Mouse (Mus musculus): ENCODE data around the gene Thsd4. TPM values are rescaled to one million over a fixed set of nuclear protein-coding genes. Genes with fewer than 3 reads are reported as not detected.

The Thsd4 gene
- polyA plus RNA-seq (2014; fragmentation: Nextera tagmentation; extraction: Ambion mirVana), result 32.6 and 34.9 TPM in 2 replicates

DNA sequence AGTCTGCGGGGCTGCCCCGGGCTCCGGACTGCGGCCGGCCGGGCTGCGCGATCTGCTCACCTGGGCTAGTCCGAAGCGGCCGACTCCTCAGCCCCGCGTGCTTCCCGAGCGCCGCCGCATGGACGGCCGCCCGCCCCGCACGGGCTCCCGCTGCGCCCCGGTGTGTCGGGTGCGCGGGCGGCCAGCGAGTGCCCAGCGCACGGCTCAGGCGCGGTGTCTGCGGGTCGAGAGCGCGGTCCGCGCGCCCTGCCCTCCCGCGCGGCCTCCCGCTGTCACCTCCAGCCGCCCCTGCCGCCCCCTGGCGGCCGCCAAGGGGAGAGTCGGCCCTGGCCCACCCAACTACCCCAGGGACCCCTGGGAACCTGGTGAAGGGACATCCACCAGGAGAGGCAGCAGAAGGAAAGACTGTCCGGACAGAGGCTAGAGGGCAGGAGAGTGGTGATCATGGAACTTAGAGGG is at the start of gene Thsd4:
Thsd4 (minus strand) TSS at position 241 of the 459 bp plus-strand sequence.
- Histone ChIP-seq H3K9me3 (ENCODE audit: control insufficient read depth, low read length) (no peaks in the 10 kb centered on the region), H3K36me3 (ENCODE audit: control insufficient read depth, insufficient read depth, low read length) (0 out of 2 replicates have a peak, but pooled peaks cover 3% of the 10 kb centered on the region), H3K27ac (ENCODE audit: low read depth) (peak within 1 kb of the TSS; percentile 52), H3K4me1 (replicated peaks; ENCODE audit: control insufficient read depth, insufficient read depth, low read length) (peaks cover 59% of the 10 kb centered on the region), H3K27me3 (replicated peaks; ENCODE audit: control insufficient read depth, insufficient read depth, low read length) (no peaks in the 10 kb centered on the region), H3K4me2 (ENCODE audit: low read length) (peak within 1 kb of the TSS; percentile 81), H3K9ac (ENCODE audit: low read length) (peak within 1 kb of the TSS; percentile 77), H3K4me3 (ENCODE audit: low read depth, low read length) (peak within 1 kb of the TSS; percentile 57)
- DNase-seq (ENCODE audit: low spot score) (peak; percentile 86), ATAC-seq (replicated peaks; ENCODE audit: low FRiP score, low TSS enrichment, low read depth) (peak; percentile 58)
- WGBS, result under 1% methylated on average over 32 of the region's 51 CpGs

DNA sequence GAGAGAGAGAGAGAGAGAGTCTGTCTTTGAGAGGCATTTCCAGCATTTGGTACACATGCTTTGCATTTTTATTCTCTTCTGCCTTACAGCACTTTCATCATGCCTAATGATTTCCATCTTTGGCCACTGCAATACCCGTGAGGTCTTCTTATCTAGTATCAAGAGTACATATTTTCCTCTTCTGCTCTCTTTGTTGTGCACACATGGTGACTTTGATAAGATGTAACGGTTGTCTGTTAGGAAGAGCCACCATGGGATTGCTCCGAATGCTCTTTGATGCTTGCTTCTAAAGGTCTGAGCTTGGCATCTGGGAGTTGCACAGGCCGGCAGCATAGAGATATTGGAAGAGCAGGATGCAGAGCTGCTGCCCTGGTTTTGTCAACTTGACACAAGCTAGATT is 49.2 kb upstream of the Thsd4 start:
- Histone ChIP-seq H3K4me1 (replicated peaks; ENCODE audit: control insufficient read depth, insufficient read depth, low read length) (0 out of 2 replicates have a peak, but pooled peaks cover 4% of the 10 kb centered on the region), H3K27me3 (replicated peaks; ENCODE audit: control insufficient read depth, insufficient read depth, low read length) (no peaks in the 10 kb centered on the region), H3K27ac (ENCODE audit: low read depth) (no peak overlapping the region), H3K9ac (ENCODE audit: low read length) (no peak overlapping the region), H3K4me3 (ENCODE audit: low read depth, low read length) (no peak overlapping the region), H3K9me3 (ENCODE audit: control insufficient read depth, low read length) (0 out of 2 replicates have a peak, but pooled peaks cover 2% of the 10 kb centered on the region), H3K36me3 (ENCODE audit: control insufficient read depth, insufficient read depth, low read length) (no peaks in the 10 kb centered on the region), H3K4me2 (ENCODE audit: low read length) (no peak overlapping the region)
- 79% methylated on average over 4 of the region's 4 CpGs for WGBS
- no peak for ATAC-seq (replicated peaks; ENCODE audit: low FRiP score, low TSS enrichment, low read depth)
- no peak for DNase-seq (ENCODE audit: low spot score)

DNA sequence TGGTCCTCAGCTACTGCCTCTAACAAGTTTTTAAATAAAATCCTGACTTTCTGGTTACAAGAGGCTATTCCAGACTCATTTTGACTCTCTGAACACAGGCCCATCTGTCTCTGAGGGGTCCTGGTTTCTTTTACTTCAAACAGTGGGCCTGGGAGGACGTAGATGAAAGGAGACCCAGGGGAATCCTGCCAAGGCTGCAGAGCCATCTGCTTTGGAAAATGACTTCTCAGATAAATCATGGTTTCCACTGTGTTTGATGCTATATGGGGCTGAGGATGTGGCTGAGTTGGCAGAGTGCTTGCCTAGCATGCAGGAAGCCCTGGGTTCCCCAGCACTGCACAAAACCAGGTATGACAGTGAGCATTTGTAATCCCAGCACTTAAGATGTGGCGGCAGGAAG is 47.5 kb upstream of the Thsd4 start:
- no peak for DNase-seq (ENCODE audit: low spot score)
- Histone ChIP-seq H3K9ac (ENCODE audit: low read length) (no peak overlapping the region), H3K4me2 (ENCODE audit: low read length) (no peak overlapping the region), H3K27me3 (replicated peaks; ENCODE audit: control insufficient read depth, insufficient read depth, low read length) (no peaks in the 10 kb centered on the region), H3K4me1 (replicated peaks; ENCODE audit: control insufficient read depth, insufficient read depth, low read length) (0 out of 2 replicates have a peak, but pooled peaks cover 4% of the 10 kb centered on the region), H3K4me3 (ENCODE audit: low read depth, low read length) (no peak overlapping the region), H3K27ac (ENCODE audit: low read depth) (no peak overlapping the region), H3K36me3 (ENCODE audit: control insufficient read depth, insufficient read depth, low read length) (no peaks in the 10 kb centered on the region), H3K9me3 (ENCODE audit: control insufficient read depth, low read length) (0 out of 2 replicates have a peak, but pooled peaks cover 2% of the 10 kb centered on the region)
- WGBS, result 41% methylated on average over 2 of the region's 2 CpGs
- ATAC-seq (replicated peaks; ENCODE audit: low FRiP score, low TSS enrichment, low read depth), result no peak

DNA sequence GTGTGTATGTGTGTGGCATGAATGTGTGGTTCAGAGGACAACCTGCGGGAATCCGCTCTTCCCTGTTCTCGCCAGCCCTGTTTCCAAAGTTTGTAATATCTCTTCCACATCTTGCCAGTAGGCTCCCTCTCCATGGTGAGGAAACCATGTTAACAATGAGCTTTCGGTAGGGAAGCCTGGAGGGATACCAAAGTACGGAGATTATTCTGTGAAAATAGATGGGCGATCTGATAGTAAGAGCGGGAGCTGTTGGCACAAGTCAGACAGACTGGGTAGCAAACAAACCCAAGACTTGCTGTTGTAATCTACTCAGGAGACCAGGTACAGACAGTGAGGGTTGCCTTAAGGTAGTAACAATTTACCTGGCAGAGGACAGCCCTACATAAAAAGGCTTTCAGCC is 42.0 kb upstream of the Thsd4 start:
- no peak overlapping the region for H3K27ac ChIP-seq (ENCODE audit: low read depth)
- H3K9me3 ChIP-seq (ENCODE audit: control insufficient read depth, low read length), result no peaks in the 10 kb centered on the region
- no peak overlapping the region for H3K4me2 ChIP-seq (ENCODE audit: low read length)

DNA sequence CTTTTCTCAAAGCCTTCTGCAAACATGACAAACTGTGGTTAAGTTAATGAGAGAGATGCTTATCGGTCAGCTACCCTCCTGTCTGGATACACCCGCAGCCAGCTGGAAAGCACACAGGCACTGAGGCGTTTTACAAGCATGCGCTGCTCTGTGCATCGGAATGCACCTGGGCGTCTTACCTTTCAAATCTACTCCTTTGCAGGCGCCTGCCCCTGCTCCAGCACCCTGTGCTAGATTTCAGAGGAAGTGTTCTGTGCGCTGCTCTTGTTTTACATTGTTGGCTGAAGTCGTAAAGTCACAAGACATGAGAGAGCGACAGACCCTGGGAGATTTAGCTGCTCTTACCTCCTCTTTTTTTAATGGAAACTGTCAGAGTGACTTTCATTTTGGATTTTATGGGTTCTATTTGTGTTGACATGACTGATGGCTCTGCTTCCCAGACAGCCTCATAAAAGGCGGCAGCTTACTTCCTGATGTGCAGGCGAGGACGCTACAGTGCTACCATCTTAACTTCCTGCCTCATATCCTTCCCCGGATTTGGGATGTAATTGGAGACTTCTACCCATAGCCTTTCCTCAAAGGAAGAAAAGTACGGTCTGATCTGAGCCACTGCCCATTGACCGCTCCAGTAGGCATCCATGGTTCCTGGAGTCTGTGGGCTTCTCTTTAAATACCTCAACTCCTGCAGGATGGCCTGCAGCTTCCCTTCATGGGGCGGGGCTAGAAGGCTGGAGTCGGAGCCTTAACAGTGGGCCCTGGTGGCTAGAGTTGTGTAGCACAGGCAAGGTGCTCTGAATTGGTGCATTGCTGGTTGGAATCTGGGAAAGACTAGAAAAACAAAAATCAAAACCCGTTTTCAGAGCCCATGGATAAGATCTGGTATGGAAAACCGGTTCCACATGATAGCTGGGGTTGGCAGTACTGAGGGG is 40.9 kb upstream of the Thsd4 start:
- H3K9ac ChIP-seq (ENCODE audit: low read length), result no peak overlapping the region
- no peaks in the 10 kb centered on the region for H3K36me3 ChIP-seq (ENCODE audit: control insufficient read depth, insufficient read depth, low read length)
- H3K27ac ChIP-seq (ENCODE audit: low read depth), result no peak overlapping the region
- DNase-seq (ENCODE audit: low spot score), result peak; percentile 73
- peak overlapping the region; percentile 46 for H3K4me2 ChIP-seq (ENCODE audit: low read length)
- H3K4me1 ChIP-seq (replicated peaks; ENCODE audit: control insufficient read depth, insufficient read depth, low read length), result peaks cover 10% of the 10 kb centered on the region; the same call in 1 of the 2 replicates
- no peaks in the 10 kb centered on the region for H3K27me3 ChIP-seq (replicated peaks; ENCODE audit: control insufficient read depth, insufficient read depth, low read length)
- peak overlapping the region; percentile 8; the same call in 1 of the 2 replicates for H3K4me3 ChIP-seq (ENCODE audit: low read depth, low read length)
- no peaks in the 10 kb centered on the region for H3K9me3 ChIP-seq (ENCODE audit: control insufficient read depth, low read length)
- ATAC-seq (replicated peaks; ENCODE audit: low FRiP score, low TSS enrichment, low read depth), result peak; percentile 75
- WGBS, result 28% methylated on average over 20 of the region's 20 CpGs

More for the DNA sequence above, 42.0 kb upstream of the Thsd4 start:
- Histone ChIP-seq H3K4me3 (ENCODE audit: low read depth, low read length) (no peak overlapping the region), H3K9ac (ENCODE audit: low read length) (no peak overlapping the region), H3K36me3 (ENCODE audit: control insufficient read depth, insufficient read depth, low read length) (no peaks in the 10 kb centered on the region), H3K4me1 (replicated peaks; ENCODE audit: control insufficient read depth, insufficient read depth, low read length) (peaks cover 10% of the 10 kb centered on the region; the same call in 1 of the 2 replicates), H3K27me3 (replicated peaks; ENCODE audit: control insufficient read depth, insufficient read depth, low read length) (no peaks in the 10 kb centered on the region)
- ATAC-seq (replicated peaks; ENCODE audit: low FRiP score, low TSS enrichment, low read depth) (no peak), DNase-seq (ENCODE audit: low spot score) (no peak)
- 93% methylated on average over 7 of the region's 7 CpGs for WGBS

GRCm38 (mm10) chr9:60561641-60562289 is 39.9 kb upstream of the Thsd4 start:
- ATAC-seq (replicated peaks; ENCODE audit: low FRiP score, low TSS enrichment, low read depth), result no peak
- no peak for DNase-seq (ENCODE audit: low spot score)
- no peak overlapping the region for H3K27ac ChIP-seq (ENCODE audit: low read depth)
- peaks cover 10% of the 10 kb centered on the region; the same call in 1 of the 2 replicates for H3K4me1 ChIP-seq (replicated peaks; ENCODE audit: control insufficient read depth, insufficient read depth, low read length)
- H3K4me3 ChIP-seq (ENCODE audit: low read depth, low read length), result no peak overlapping the region
- H3K27me3 ChIP-seq (replicated peaks; ENCODE audit: control insufficient read depth, insufficient read depth, low read length), result no peaks in the 10 kb centered on the region
- no peaks in the 10 kb centered on the region for H3K9me3 ChIP-seq (ENCODE audit: control insufficient read depth, low read length)
- H3K36me3 ChIP-seq (ENCODE audit: control insufficient read depth, insufficient read depth, low read length), result no peaks in the 10 kb centered on the region
- H3K9ac ChIP-seq (ENCODE audit: low read length), result no peak overlapping the region
- no peak overlapping the region for H3K4me2 ChIP-seq (ENCODE audit: low read length)
- 59% methylated on average over 8 of the region's 9 CpGs for WGBS

GRCm38 (mm10) chr9:60558507-60558906 is 36.7 kb upstream of the Thsd4 start:
- H3K4me3 ChIP-seq (ENCODE audit: low read depth, low read length), result no peak overlapping the region
- no peaks in the 10 kb centered on the region for H3K27me3 ChIP-seq (replicated peaks; ENCODE audit: control insufficient read depth, insufficient read depth, low read length)
- DNase-seq (ENCODE audit: low spot score) (no peak), ATAC-seq (replicated peaks; ENCODE audit: low FRiP score, low TSS enrichment, low read depth) (no peak)
- H3K4me1 ChIP-seq (replicated peaks; ENCODE audit: control insufficient read depth, insufficient read depth, low read length), result peaks cover 10% of the 10 kb centered on the region; the same call in 1 of the 2 replicates
- H3K27ac ChIP-seq (ENCODE audit: low read depth), result no peak overlapping the region
- no peaks in the 10 kb centered on the region for H3K36me3 ChIP-seq (ENCODE audit: control insufficient read depth, insufficient read depth, low read length)
- 80% methylated on average over 3 of the region's 3 CpGs for WGBS
- H3K9ac ChIP-seq (ENCODE audit: low read length), result no peak overlapping the region
- no peak overlapping the region for H3K4me2 ChIP-seq (ENCODE audit: low read length)
- no peaks in the 10 kb centered on the region for H3K9me3 ChIP-seq (ENCODE audit: control insufficient read depth, low read length)

DNA sequence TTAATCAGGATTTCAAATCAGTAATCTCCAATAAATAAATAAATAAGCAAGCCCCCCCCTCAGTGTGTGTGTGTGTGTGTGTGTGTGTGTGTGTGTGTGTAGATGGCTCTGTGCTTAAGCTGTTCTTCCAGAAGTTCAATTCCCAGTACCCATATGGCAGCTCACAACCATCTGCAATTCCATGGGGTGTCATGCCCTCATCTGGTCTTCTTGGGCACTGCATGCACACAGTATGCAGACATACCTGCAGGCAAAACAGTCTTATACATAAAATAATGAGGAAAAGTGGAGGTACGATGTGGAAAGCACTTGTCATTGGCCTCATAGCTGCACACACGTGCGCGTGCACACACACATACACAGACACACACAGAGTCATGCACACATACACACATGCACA is 29.4 kb upstream of the Thsd4 start:
- Histone ChIP-seq H3K9ac (ENCODE audit: low read length) (no peak overlapping the region), H3K4me2 (ENCODE audit: low read length) (no peak overlapping the region), H3K27ac (ENCODE audit: low read depth) (no peak overlapping the region), H3K36me3 (ENCODE audit: control insufficient read depth, insufficient read depth, low read length) (no peaks in the 10 kb centered on the region), H3K27me3 (replicated peaks; ENCODE audit: control insufficient read depth, insufficient read depth, low read length) (no peaks in the 10 kb centered on the region), H3K4me1 (replicated peaks; ENCODE audit: control insufficient read depth, insufficient read depth, low read length) (no peaks in the 10 kb centered on the region), H3K4me3 (ENCODE audit: low read depth, low read length) (no peak overlapping the region), H3K9me3 (ENCODE audit: control insufficient read depth, low read length) (no peaks in the 10 kb centered on the region)
- ATAC-seq (replicated peaks; ENCODE audit: low FRiP score, low TSS enrichment, low read depth) (no peak), DNase-seq (ENCODE audit: low spot score) (no peak)
- 95% methylated on average over 4 of the region's 4 CpGs for WGBS
